Mouse (Mus musculus) hindbrain, embryonic 14.5 days (tissue): ENCODE data around the gene Itpkb. TPM values are rescaled to one million over a fixed set of nuclear protein-coding genes. Genes with fewer than 3 reads are reported as not detected.

ENCODE experiments used
- ATAC-seq: fragments of 200-750 bp; cut with Nextera tagmentation; 2 replicates; pipeline ENCODE4 v1.8.0; 2017; ENCODE audit warnings: moderate number of reproducible peaks, mild to moderate bottlenecking, moderate TSS enrichment, moderate library complexity; ENCODE audit not compliant: low FRiP score
- DNase-seq: peaks from one replicate; pipeline ENCODE4 v3.0.0-alpha.2; 2015; ENCODE audit warnings: low spot score
- H3K27ac ChIP-seq: fragments of 300-500 bp; sonication (generic); 2 replicates; pipeline ENCODE4 v1.5.1; 2014; ENCODE audit warnings: mild to moderate bottlenecking, moderate library complexity
- H3K27me3 ChIP-seq: fragments of 300-500 bp; sonication (generic); 2 replicates; pipeline ENCODE4 v1.6.1; 2014; ENCODE audit warnings: mild to moderate bottlenecking, low read length, mixed read lengths; ENCODE audit not compliant: control insufficient read depth, insufficient read depth
- H3K36me3 ChIP-seq: fragments of 300-500 bp; sonication (generic); replicated peaks from 2 replicates; pipeline ENCODE4 v1.6.1; 2014; ENCODE audit not compliant: control insufficient read depth, insufficient read depth
- H3K4me1 ChIP-seq: fragments of 300-500 bp; sonication (generic); replicated peaks from 2 replicates; pipeline ENCODE4 v1.6.1; 2014; ENCODE audit warnings: antibody characterized with exemption, low read length, mixed read lengths; ENCODE audit not compliant: control insufficient read depth, insufficient read depth
- H3K4me2 ChIP-seq: fragments of 300-500 bp; sonication (generic); replicated peaks from 2 replicates; pipeline ENCODE4 v1.6.1; 2014; ENCODE audit warnings: mild to moderate bottlenecking, moderate library complexity
- H3K4me3 ChIP-seq: fragments of 300-500 bp; sonication (generic); replicated peaks from 2 replicates; pipeline ENCODE4 v1.5.1; 2014; ENCODE audit warnings: mild to moderate bottlenecking, low read length
- H3K9ac ChIP-seq: fragments of 300-500 bp; sonication (generic); 2 replicates; pipeline ENCODE4 v1.6.1; 2014
- H3K9me3 ChIP-seq: fragments of 300-500 bp; sonication (generic); 2 replicates; pipeline ENCODE4 v1.6.1; 2016; ENCODE audit warnings: low read length; ENCODE audit not compliant: control insufficient read depth
- WGBS: fragments of 180-500 bp; shearing (Covaris S2); extraction: QIAGEN DNeasy Blood & Tissue Kit; methylation state at CpG from one replicate; pipeline ENCODE4 v1.1.7; 2014; 5-methylcytosine and 5-hydroxymethylcytosine counted together
- polyA plus RNA-seq: library from polyadenylated mRNA; unstranded; fragments of >200 nt; fragmentation: Nextera tagmentation; extraction: Ambion mirVana; gene quantifications from 2 replicates; pipeline ENCODE4 v1.2.1, GENCODE M21; 2014

Gene Itpkb
- polyA plus RNA-seq, 1 experiment from 2014 or later = 3.0 TPM

GRCm38 (mm10) chr1:180433796-180434566, 103.7 kb downstream of the Itpkb start:
- no peak overlapping the region for H3K27ac ChIP-seq
- no peaks in the 10 kb centered on the region for H3K27me3 ChIP-seq
- 16% methylated on average over 7 of the region's 7 CpGs for WGBS
- H3K4me1 ChIP-seq = peaks cover 13% of the 10 kb centered on the region
- no peaks in the 10 kb centered on the region for H3K36me3 ChIP-seq
- H3K4me3 ChIP-seq = no peak overlapping the region
- ATAC-seq (peak; percentile 89), DNase-seq (peak; percentile 90)
- H3K9ac ChIP-seq = no peak overlapping the region; the same call in 1 of the 2 replicates
- H3K4me2 ChIP-seq = no peak overlapping the region
- H3K9me3 ChIP-seq = no peaks in the 10 kb centered on the region

GRCm38 (mm10) chr1:180434925-180435324, 104.6 kb downstream of the Itpkb start:
- H3K27me3 ChIP-seq = no peaks in the 10 kb centered on the region
- no peak for DNase-seq
- H3K27ac ChIP-seq = no peak overlapping the region
- H3K4me1 ChIP-seq = peaks cover 13% of the 10 kb centered on the region
- H3K9me3 ChIP-seq = no peaks in the 10 kb centered on the region
- H3K4me2 ChIP-seq = no peak overlapping the region
- 13% methylated on average over 9 of the region's 9 CpGs for WGBS
- H3K36me3 ChIP-seq = no peaks in the 10 kb centered on the region
- H3K9ac ChIP-seq = no peak overlapping the region
- H3K4me3 ChIP-seq = no peak overlapping the region
- ATAC-seq = no peak

GRCm38 (mm10) chr1:180439496-180439895, 109.2 kb downstream of the Itpkb start:
- Histone ChIP-seq H3K4me2 (no peak overlapping the region), H3K9me3 (no peaks in the 10 kb centered on the region), H3K4me1 (no peaks in the 10 kb centered on the region), H3K9ac (no peak overlapping the region), H3K36me3 (no peaks in the 10 kb centered on the region), H3K27ac (no peak overlapping the region), H3K4me3 (no peak overlapping the region), H3K27me3 (no peaks in the 10 kb centered on the region)
- WGBS = 86% methylated on average over 4 of the region's 4 CpGs
- DNase-seq = no peak
- ATAC-seq = no peak

- DNase-seq (no peak), ATAC-seq (no peak)
- Histone ChIP-seq H3K36me3 (no peaks in the 10 kb centered on the region), H3K9ac (no peak overlapping the region), H3K27me3 (no peaks in the 10 kb centered on the region), H3K4me3 (no peak overlapping the region), H3K4me2 (no peak overlapping the region), H3K4me1 (no peaks in the 10 kb centered on the region), H3K27ac (no peak overlapping the region), H3K9me3 (no peaks in the 10 kb centered on the region)
- 64% methylated on average over 3 of the region's 3 CpGs for WGBS
These were observed 114.1 kb downstream of the Itpkb start for GRCm38 (mm10) chr1:180444411-180444810.

- ATAC-seq (no peak), DNase-seq (no peak)
- no peaks in the 10 kb centered on the region for H3K9me3 ChIP-seq
- H3K4me2 ChIP-seq = no peak overlapping the region
- H3K9ac ChIP-seq = no peak overlapping the region
- H3K27ac ChIP-seq = no peak overlapping the region
- H3K4me3 ChIP-seq = no peak overlapping the region
- no peaks in the 10 kb centered on the region for H3K4me1 ChIP-seq
- H3K27me3 ChIP-seq = no peaks in the 10 kb centered on the region
- 63% methylated on average over 2 of the region's 2 CpGs for WGBS
- no peaks in the 10 kb centered on the region for H3K36me3 ChIP-seq
These were observed 119.4 kb downstream of the Itpkb start for GRCm38 (mm10) chr1:180449641-180450040.

- ATAC-seq = no peak
- peaks cover 22% of the 10 kb centered on the region for H3K4me1 ChIP-seq
- no peaks in the 10 kb centered on the region for H3K9me3 ChIP-seq
- no peak overlapping the region for H3K4me3 ChIP-seq
- H3K27ac ChIP-seq = peak overlapping the region; percentile 45; the same call in 1 of the 2 replicates
- DNase-seq = no peak
- 60% methylated on average over 6 of the region's 6 CpGs for WGBS
- no peak overlapping the region for H3K4me2 ChIP-seq
- no peaks in the 10 kb centered on the region for H3K27me3 ChIP-seq
- no peaks in the 10 kb centered on the region for H3K36me3 ChIP-seq
- H3K9ac ChIP-seq = no peak overlapping the region
These were observed 128.0 kb downstream of the Itpkb start for GRCm38 (mm10) chr1:180458274-180458673.

GRCm38 (mm10) chr1:180458680-180459079, 128.4 kb downstream of the Itpkb start:
- DNase-seq = no peak
- no peak overlapping the region for H3K4me3 ChIP-seq
- no peak for ATAC-seq
- no peak overlapping the region for H3K4me2 ChIP-seq
- no peak overlapping the region for H3K9ac ChIP-seq
- no peaks in the 10 kb centered on the region for H3K36me3 ChIP-seq
- 55% methylated on average over 3 of the region's 3 CpGs for WGBS
- H3K27me3 ChIP-seq = no peaks in the 10 kb centered on the region
- peaks cover 22% of the 10 kb centered on the region for H3K4me1 ChIP-seq
- no peak overlapping the region for H3K27ac ChIP-seq
- no peaks in the 10 kb centered on the region for H3K9me3 ChIP-seq

- Histone ChIP-seq H3K36me3 (no peaks in the 10 kb centered on the region), H3K4me2 (no peak overlapping the region), H3K4me1 (peaks cover 22% of the 10 kb centered on the region), H3K4me3 (no peak overlapping the region), H3K27me3 (no peaks in the 10 kb centered on the region), H3K27ac (no peak overlapping the region), H3K9me3 (no peaks in the 10 kb centered on the region), H3K9ac (no peak overlapping the region)
- 49% methylated on average over 5 of the region's 5 CpGs for WGBS
- ATAC-seq = no peak
- no peak for DNase-seq
These were observed 130.4 kb downstream of the Itpkb start for GRCm38 (mm10) chr1:180460721-180461120.

GRCm38 (mm10) chr1:180462396-180462795, 132.1 kb downstream of the Itpkb start:
- Histone ChIP-seq H3K27me3 (no peaks in the 10 kb centered on the region), H3K36me3 (no peaks in the 10 kb centered on the region), H3K27ac (no peak overlapping the region), H3K4me1 (peaks cover 22% of the 10 kb centered on the region), H3K9ac (no peak overlapping the region), H3K4me3 (no peak overlapping the region), H3K9me3 (no peaks in the 10 kb centered on the region), H3K4me2 (no peak overlapping the region)
- DNase-seq = no peak
- WGBS = 95% methylated on average over 5 of the region's 5 CpGs
- ATAC-seq = no peak
